In genomic region chr9:21453459-21453858, GRCm38 (mm10) we compare ENCODE assay signal across 19 mouse cellular contexts. TPM values are rescaled to one million over a fixed set of nuclear protein-coding genes. Genes with fewer than 3 reads are reported as not detected.
A peak's percentile ranks its signal among the peaks of the same experiment; 100 is the strongest.
DNase-seq lines count a peak whose midpoint lies in the region; ATAC-seq and TF ChIP-seq lines count a peak whose summit lies in the region.
"Had no signal": no experiment of that assay in that cellular context is flagged by ENCODE, and none has a peak within 500 bp of the region (broad histone marks: within the 10 kb centered on the region; RNA-seq: fewer than 3 reads in every experiment).

No protein-coding gene starts in this region.

- no peak for TF ChIP-seq CTCF in CH12.LX (conservative IDR thresholded peaks at IDR 0.05 in 1 of 2, IDR thresholded peaks at IDR 0.05 in 1 of 2; ENCODE audit: low read depth in 2 of 2, low read length in 2 of 2)
- TF ChIP-seq CTCF in bone marrow macrophage, adult 2 months (IDR thresholded peaks at IDR 0.05; ENCODE audit: low read depth, low read length): no peak

- dilution Hi-C loops in CH12.LX (cut with MboI; ENCODE audit: extremely low pct_ligation_motif_present, extremely low pct_unique_long_range_greater_than_20kb, low sequenced_read_pairs): no loop called here

- in situ Hi-C loops in CH12.LX (cut with MboI; ENCODE audit: low pct_ligation_motif_present, low pct_unique_long_range_greater_than_20kb, low sequenced_read_pairs): no loop called here

- no peak overlapping the region for H3K9ac ChIP-seq in heart, embryonic 15.5 days
- H3K9ac ChIP-seq in CH12.LX (ENCODE audit: insufficient read depth, low read depth): no peak overlapping the region
- H3K9ac ChIP-seq: forebrain, postnatal 0 days; heart, embryonic 12.5 days; liver, embryonic 14.5 days; midbrain, embryonic 12.5 days had no signal

- TF ChIP-seq RAD21 in CH12.LX (IDR thresholded peaks at IDR 0.05; ENCODE audit: low read depth, low read length): no peak

- 0 out of 2 replicates have a peak overlapping the region, but pooled peaks have one; percentile 18 for H3K27ac ChIP-seq in heart, embryonic 15.5 days
- H3K27ac ChIP-seq in CH12.LX (ENCODE audit: insufficient read depth, low read depth): peak overlapping the region; percentile 4; the same call in 1 of the 2 replicates
- peak overlapping the region; percentile 83 for H3K27ac ChIP-seq in bone marrow macrophage, adult 2 months (ENCODE audit: insufficient read depth, low read depth, low read length)
- peak overlapping the region; percentile 91 for H3K27ac ChIP-seq in macrophage
- H3K27ac ChIP-seq: liver, embryonic 14.5 days; midbrain, embryonic 12.5 days had no signal

- peaks cover 35% of the 10 kb centered on the region for H3K4me1 ChIP-seq in heart, embryonic 15.5 days (replicated peaks)
- H3K4me1 ChIP-seq in CH12.LX (ENCODE audit: control insufficient read depth in 1 of 2, insufficient read depth in 2 of 2): peaks cover 6 to 70% of the 10 kb centered on the region in 2 experiments; a peak in 3 of 4 replicates
- peaks cover 80% of the 10 kb centered on the region for H3K4me1 ChIP-seq in bone marrow macrophage, adult 2 months (ENCODE audit: control insufficient read depth, insufficient read depth, low read length)
- H3K4me1 ChIP-seq: midbrain, embryonic 12.5 days had no signal

- no peak for ATAC-seq in heart, embryonic 15.5 days (replicated peaks; ENCODE audit: insufficient number of reproducible peaks, insufficient read depth, low FRiP score, low read depth)
- ATAC-seq: forebrain, postnatal 0 days; hindbrain, embryonic 16.5 days had no signal

- H3K9me3 ChIP-seq in heart, embryonic 15.5 days (replicated peaks): no peaks in the 10 kb centered on the region
- H3K9me3 ChIP-seq in CH12.LX (replicated peaks; ENCODE audit: low read length): no peaks in the 10 kb centered on the region
- H3K9me3 ChIP-seq: heart, embryonic 12.5 days; midbrain, embryonic 12.5 days had no signal

- no peak for DNase-seq in heart, adult 18-20 months
- DNase-seq in CH12.LX (ENCODE audit: extremely low read depth): no peak
- DNase-seq in right cerebral cortex, postnatal 25 days: no peak
- DNase-seq in right cerebral cortex, postnatal 4 days: no peak
- DNase-seq: B cell, adult 2 months; cerebellum, adult 11-12 months; forebrain, postnatal 0 days; gastrocnemius, postnatal 14 days; heart, postnatal 36 days; kidney, adult 11 months; kidney, postnatal 14 days; thymus, adult 18-20 months had no signal

- 66% methylated on average over 2 of the region's 2 CpGs for WGBS in heart, embryonic 15.5 days
- 48% methylated on average over 2 of the region's 2 CpGs for WGBS in macrophage (ENCODE audit: missing documents)

- no peak for TF ChIP-seq POLR2A in CH12.LX (IDR thresholded peaks at IDR 0.05; ENCODE audit: low read depth, low read length)
- TF ChIP-seq POLR2A in bone marrow macrophage, adult 2 months (IDR thresholded peaks at IDR 0.05; ENCODE audit: borderline replicate concordance, low read depth, low read length): no peak

- no peaks in the 10 kb centered on the region for H3K79me2 ChIP-seq in CH12.LX (replicated peaks; ENCODE audit: control insufficient read depth, extremely low read depth, insufficient read depth, poor library complexity, severe bottlenecking)
- H3K79me2 ChIP-seq in macrophage (ENCODE audit: inconsistent target): peaks cover 93% of the 10 kb centered on the region

- H3K27me3 ChIP-seq in heart, embryonic 15.5 days: no peaks in the 10 kb centered on the region
- no peaks in the 10 kb centered on the region for H3K27me3 ChIP-seq in CH12.LX (replicated peaks)
- H3K27me3 ChIP-seq: heart, embryonic 12.5 days; midbrain, embryonic 12.5 days had no signal

- H3K4me2 ChIP-seq in heart, embryonic 15.5 days: no peak overlapping the region
- no peak overlapping the region for H3K4me2 ChIP-seq in CH12.LX (ENCODE audit: insufficient read depth, low read depth, poor library complexity, severe bottlenecking)
- H3K4me2 ChIP-seq: heart, embryonic 12.5 days; midbrain, embryonic 12.5 days had no signal

- no peaks in the 10 kb centered on the region for H3K36me3 ChIP-seq in heart, embryonic 15.5 days
- peaks cover 13 to 60% of the 10 kb centered on the region in 2 experiments for H3K36me3 ChIP-seq in CH12.LX (replicated peaks in 1 of 2; ENCODE audit: control insufficient read depth in 1 of 2, insufficient read depth in 1 of 2, low read length in 1 of 2)
- peaks cover 5% of the 10 kb centered on the region; the same call in 1 of the 2 replicates for H3K36me3 ChIP-seq in macrophage (ENCODE audit: inconsistent target)

- TF ChIP-seq EP300 in CH12.LX (IDR thresholded peaks at IDR 0.05; ENCODE audit: low read length): no peak

- H3K4me3 ChIP-seq in heart, embryonic 15.5 days: no peak overlapping the region
- H3K4me3 ChIP-seq in CH12.LX (replicated peaks in 1 of 3; ENCODE audit: low read depth in 2 of 3, low read length in 2 of 3, poor library complexity in 1 of 3): no peak overlapping the region
- peak overlapping the region; percentile 2; the same call in 1 of the 2 replicates for H3K4me3 ChIP-seq in bone marrow macrophage, adult 2 months (ENCODE audit: insufficient read depth, low read length)
- H3K4me3 ChIP-seq in macrophage (ENCODE audit: inconsistent target): no peak overlapping the region
- H3K4me3 ChIP-seq: heart, embryonic 12.5 days; midbrain, embryonic 12.5 days had no signal

TF ChIP-seq in CH12.LX, 34 proteins besides CTCF, POLR2A, EP300 and RAD21:
- TF ChIP-seq E2F4 (IDR thresholded peaks at IDR 0.05; ENCODE audit: insufficient replicate concordance, low read depth, low read length) (no peak), ZNF384 (IDR thresholded peaks at IDR 0.05; ENCODE audit: low read depth, low read length) (no peak), ZKSCAN1 (IDR thresholded peaks at IDR 0.05; ENCODE audit: borderline replicate concordance, low read depth, low read length) (no peak), NRF1 (IDR thresholded peaks at IDR 0.05; ENCODE audit: low read depth, low read length) (no peak), CHD1 (IDR thresholded peaks at IDR 0.05; ENCODE audit: low read depth, low read length) (no peak), USF2 (conservative IDR thresholded peaks at IDR 0.05; ENCODE audit: low read depth, low read length) (no peak)

RNA-seq across cellular contexts. Expression of gene Dnm2, which starts 28.8 kb away (rescaled TPM):
- 60.0 and 73.6 TPM in 2 replicates for polyA plus RNA-seq in heart, embryonic 15.5 days (2015; fragmentation: Nextera tagmentation; extraction: Ambion mirVana)
- 10 to 100 TPM; 58.1 to 65.1 TPM for total RNA-seq in heart, adult 18-20 months (2021)
- total RNA-seq in CH12.LX (2012; rRNA removed) (51.7 and 55.4 TPM in 2 replicates), CH12.LX (2014; rRNA removed) (36.4 and 37.0 TPM in 2 replicates)
- polyA plus RNA-seq in CH12.LX (2012; ENCODE audit: insufficient read length, low read depth) (64.3 and 66.0 TPM in 2 replicates), macrophage (2018) (101 to 145 TPM (median 112 TPM) in 3 replicates)
- 118 and 129 TPM in 2 replicates for polyA plus RNA-seq in bone marrow macrophage, adult 2 months (2012; ENCODE audit: insufficient read depth, insufficient read length, missing spikeins)
- 100 to 1,000 TPM; 187 to 515 (median 394) TPM for total RNA-seq in macrophage (2018; cell fraction: chromatin; rRNA removed)
- total RNA-seq in macrophage (2018; cell fraction: cytosol; rRNA removed): 100 to 1,000 TPM in 21 of 26 experiments, 10 to 100 TPM in 5; 84.7 to 144 (median 113) TPM
- 100 to 1,000 TPM; 106 to 277 (median 208) TPM for total RNA-seq in macrophage (2018; cell fraction: nucleus; rRNA removed)

RNA-seq across cellular contexts. Expression of gene Qtrt1, which starts 41.8 kb away (rescaled TPM):
- 23.8 and 28.1 TPM in 2 replicates for polyA plus RNA-seq in heart, embryonic 15.5 days (2015; fragmentation: Nextera tagmentation; extraction: Ambion mirVana)
- 10 to 100 TPM in 1 of 2 experiments, 1 to 10 TPM in 1; 7.7 to 11.3 TPM for total RNA-seq in heart, adult 18-20 months (2021)
- total RNA-seq in CH12.LX (2012; rRNA removed): 57.8 and 60.5 TPM in 2 replicates
- total RNA-seq in CH12.LX (2014; rRNA removed): 43.1 and 48.1 TPM in 2 replicates
- 52.4 and 56.8 TPM in 2 replicates for polyA plus RNA-seq in CH12.LX (2012; ENCODE audit: insufficient read length, low read depth)
- 9.9 and 14.9 TPM in 2 replicates for polyA plus RNA-seq in bone marrow macrophage, adult 2 months (2012; ENCODE audit: insufficient read depth, insufficient read length, missing spikeins)
- total RNA-seq in macrophage (2018; cell fraction: chromatin; rRNA removed): 10 to 100 TPM; 12.0 to 53.9 (median 28.6) TPM
- total RNA-seq in macrophage (2018; cell fraction: cytosol; rRNA removed): 1 to 10 TPM; 2.9 to 7.9 (median 6.6) TPM
- total RNA-seq in macrophage (2018; cell fraction: nucleus; rRNA removed): 10 to 100 TPM in 23 of 26 experiments, 1 to 10 TPM in 3; 5.9 to 31.4 (median 17.0) TPM
- 6.1 to 12.6 TPM (median 9.4 TPM) in 3 replicates for polyA plus RNA-seq in macrophage (2018)

RNA-seq across cellular contexts. Expression of gene Tmed1, which starts 56.6 kb away (rescaled TPM):
- 78.8 and 92.6 TPM in 2 replicates for polyA plus RNA-seq in heart, embryonic 15.5 days (2015; fragmentation: Nextera tagmentation; extraction: Ambion mirVana)
- 10 to 100 TPM; 45.3 to 50.9 TPM for total RNA-seq in heart, adult 18-20 months (2021)
- total RNA-seq in CH12.LX (2012; rRNA removed) (28.4 and 28.8 TPM in 2 replicates), CH12.LX (2014; rRNA removed) (21.7 and 25.5 TPM in 2 replicates)
- polyA plus RNA-seq in CH12.LX (2012; ENCODE audit: insufficient read length, low read depth) (17.1 and 19.8 TPM in 2 replicates), macrophage (2018) (5.5 to 16.0 TPM (median 11.8 TPM) in 3 replicates)
- polyA plus RNA-seq in bone marrow macrophage, adult 2 months (2012; ENCODE audit: insufficient read depth, insufficient read length, missing spikeins): 11.3 and 11.8 TPM in 2 replicates
- 10 to 100 TPM in 1 of 26 experiments, 1 to 10 TPM in 24, under 1 TPM in 1; 0.76 to 10.5 (median 3.7) TPM for total RNA-seq in macrophage (2018; cell fraction: chromatin; rRNA removed)
- 10 to 100 TPM in 21 of 26 experiments, 1 to 10 TPM in 5; 5.6 to 15.4 (median 11.2) TPM for total RNA-seq in macrophage (2018; cell fraction: cytosol; rRNA removed)
- total RNA-seq in macrophage (2018; cell fraction: nucleus; rRNA removed): 10 to 100 TPM in 5 of 26 experiments, 1 to 10 TPM in 21; 3.3 to 13.1 (median 7.4) TPM

Comparison
In these comparisons a context has a peak if more than half of its experiments do, and no peak if none do; other contexts are left out.
1. H3K27ac ChIP-seq: peak in every context shown above with its lines; median percentile 91 in macrophage; 83 in bone marrow macrophage, adult 2 months; 18 in heart, embryonic 15.5 days; 4 in CH12.LX.